Mouse (Mus musculus): ENCODE measurements around the gene Glis3.

DNA sequence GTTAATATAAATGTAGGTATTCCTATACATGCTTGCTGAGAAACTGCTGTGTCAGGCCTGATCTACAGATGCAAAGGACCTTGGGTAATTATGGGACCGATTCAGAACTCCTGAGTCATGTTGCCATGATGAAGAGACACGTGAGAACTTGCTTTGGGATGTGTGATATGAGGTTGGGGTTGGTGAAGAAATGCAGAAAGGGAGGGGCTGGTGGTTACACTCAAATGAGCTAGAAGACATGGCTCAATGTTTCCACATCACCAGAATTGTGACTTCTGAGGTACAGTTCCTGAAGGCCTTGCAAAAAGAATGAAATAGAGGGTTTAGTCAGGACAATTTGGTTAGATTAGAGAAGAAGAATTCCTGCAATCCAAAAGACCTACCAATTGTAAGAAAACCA is 405.4 kb downstream of the Glis3 start:
- TF ChIP-seq CTCF (IDR thresholded peaks at IDR 0.05; ENCODE audit: low read depth, low read length): no peak
- TF ChIP-seq GATA1 (IDR thresholded peaks at IDR 0.05; ENCODE audit: borderline replicate concordance, low read length): no peak
